Mouse (Mus musculus) ovary, postnatal 10 days (tissue): ENCODE results near the gene Sept1.
"Not testable (repeated sequence)": the region's sequence is repeated elsewhere in the genome, so short reads cannot be mapped to it uniquely, and the experiment has no call there.

ENCODE experiments used
- DNase-seq: peaks from one replicate; pipeline ENCODE4 v3.0.0; 2022; ENCODE audit warnings: low spot score

Gene Sept1

DNA sequence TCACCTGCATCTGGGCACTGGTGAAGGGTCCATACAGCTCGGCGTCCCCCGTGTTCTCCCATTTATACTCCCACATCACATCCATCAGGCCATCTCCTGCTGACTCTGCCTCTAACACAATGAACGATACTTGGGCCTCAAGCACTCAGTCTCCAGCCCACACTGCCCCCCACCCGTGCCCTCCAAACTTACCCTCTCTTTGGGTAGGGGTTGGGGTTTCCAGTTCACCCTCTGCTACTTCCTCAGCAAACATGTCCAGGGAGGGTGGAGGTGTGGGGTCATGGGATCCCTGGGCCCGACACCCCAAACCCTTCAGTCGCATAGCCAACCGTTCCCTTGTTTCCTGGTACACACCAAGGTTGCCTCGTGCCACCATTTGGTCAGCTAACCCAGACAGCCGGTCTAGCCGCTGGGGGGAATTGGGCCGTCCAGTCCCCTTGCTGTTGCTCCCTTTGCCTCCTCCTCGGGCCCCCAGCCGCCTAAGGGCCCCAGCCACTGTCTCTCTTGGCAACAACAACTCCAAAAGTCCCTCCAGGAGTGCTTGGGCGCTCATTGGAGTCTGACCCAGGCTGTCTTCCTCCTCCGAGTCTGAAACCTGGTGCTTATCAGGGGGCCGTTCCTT lies 38.8 kb downstream of the Sept1 start:
- DNase-seq: no peak

DNA sequence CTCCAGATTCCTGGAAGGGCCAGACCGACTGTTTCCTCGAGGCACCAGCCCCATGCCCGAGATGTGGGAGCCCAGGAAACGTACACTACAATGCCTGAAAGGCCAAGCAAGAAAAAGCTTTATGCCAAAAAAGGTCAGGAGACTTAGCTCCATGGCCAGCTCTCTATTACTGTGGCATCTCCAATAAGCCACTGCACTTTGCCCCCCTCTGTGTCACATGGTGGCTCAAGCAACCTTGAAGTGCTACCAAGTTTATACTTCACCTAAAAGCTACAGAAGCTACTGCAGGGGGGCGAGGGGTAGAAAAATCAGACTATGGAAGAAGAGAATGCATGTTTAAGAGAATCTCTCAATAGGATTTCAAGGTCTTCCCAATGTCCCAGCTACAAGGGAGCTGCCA lies 39.9 kb downstream of the Sept1 start:
- no peak for DNase-seq

DNA sequence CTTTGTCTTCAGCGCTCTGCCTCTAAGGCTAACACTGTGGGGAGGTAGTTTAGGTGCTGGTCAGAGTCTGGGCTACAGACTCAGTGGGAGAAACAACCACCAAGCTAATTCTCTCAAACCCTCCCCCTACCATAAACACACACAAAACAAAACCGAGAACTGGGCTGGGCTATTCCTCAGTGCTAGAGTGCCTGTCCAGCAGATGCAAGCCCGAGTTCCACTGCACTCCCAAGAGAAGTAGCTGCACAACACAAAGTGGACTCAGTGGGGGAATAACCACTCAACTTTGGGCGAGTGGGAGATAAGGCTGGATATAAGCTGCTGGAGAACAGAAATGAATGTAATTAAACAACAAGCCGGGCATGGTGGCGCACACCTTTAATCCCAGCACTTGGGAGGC lies 42.3 kb downstream of the Sept1 start:
- DNase-seq: no peak

DNA sequence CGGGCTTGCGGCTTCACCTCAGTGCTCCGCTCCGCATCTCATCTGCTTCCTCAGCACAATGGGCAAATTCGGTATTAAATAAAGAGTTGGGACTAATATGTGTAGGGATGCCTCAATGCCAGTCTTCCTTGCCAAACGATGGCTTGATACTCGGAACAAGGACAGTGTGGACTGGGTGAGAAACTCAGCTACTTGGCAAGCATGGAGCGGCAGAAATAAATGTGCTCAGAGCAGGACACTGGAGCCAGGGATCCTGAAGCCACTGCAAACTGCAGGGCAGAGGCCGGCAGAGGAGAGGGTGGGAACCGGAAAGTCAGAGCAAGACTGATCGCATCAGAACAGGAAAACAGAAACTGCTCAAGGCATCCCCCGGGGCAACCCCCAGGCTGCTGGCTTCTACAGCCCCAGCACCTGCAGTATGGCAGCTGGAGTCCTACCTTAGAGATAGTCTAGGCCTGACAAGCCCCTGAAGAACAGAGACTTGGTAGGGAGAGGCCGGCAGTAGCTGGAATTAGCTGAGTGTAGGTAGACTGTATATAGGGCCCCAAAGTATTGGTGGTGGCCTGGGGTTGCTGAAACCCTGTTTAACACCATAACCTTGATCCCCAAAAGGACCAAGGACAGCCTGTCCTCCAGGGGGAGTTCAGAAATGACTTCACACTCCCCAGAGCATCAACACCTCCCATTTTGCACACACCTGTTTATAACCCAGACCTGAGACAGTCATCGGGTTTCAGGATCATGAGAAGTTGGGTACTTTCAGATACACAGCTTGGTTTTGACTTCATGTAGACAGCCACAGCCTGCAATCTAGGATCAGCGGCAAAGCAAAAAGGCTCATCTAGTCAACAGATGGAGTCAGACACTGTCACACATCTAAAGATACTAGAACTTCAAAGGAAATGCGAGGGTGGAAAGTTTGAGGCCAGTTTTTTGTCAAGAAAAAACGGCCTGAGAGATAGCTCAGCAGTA lies 44.3 kb downstream of the Sept1 start:
- DNase-seq: no peak

DNA sequence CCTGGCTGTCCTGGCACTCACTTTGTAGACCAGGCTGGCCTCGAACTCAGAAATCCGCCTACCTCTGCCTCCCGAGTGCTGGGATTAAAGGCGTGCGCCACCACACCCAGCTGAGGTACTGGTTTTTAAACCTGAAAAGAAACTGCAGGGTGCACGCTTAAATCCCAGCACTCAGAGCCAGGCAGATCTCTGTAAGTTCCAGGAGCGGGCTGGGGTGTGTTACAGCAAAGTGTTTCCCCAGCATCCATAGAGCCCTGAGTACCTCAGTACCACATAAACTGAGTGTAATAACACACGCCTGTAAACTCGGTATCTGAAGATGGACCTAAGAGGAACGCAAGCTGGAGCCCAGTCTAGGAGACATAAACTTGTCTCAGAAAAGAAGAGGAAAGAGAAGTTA lies 45.6 kb downstream of the Sept1 start:
- DNase-seq: no peak

DNA sequence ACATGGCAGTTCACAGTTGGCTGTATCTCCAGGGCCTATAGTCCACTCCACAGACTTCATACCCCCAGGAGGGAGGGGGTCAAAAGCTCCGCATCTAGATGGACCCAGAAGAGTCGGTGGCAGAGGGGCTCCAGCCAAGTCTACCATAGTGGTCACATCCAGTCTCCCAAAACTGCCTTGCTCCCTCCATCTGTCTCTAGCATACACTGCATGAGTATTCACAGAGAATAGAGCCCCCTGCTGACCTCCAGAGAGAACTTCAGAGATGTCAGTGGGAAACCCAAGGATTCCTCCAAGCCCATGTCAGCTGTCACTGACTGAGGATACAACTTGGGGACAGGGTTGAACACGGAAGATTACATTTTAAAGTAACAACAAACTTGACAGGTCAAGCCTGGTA lies 47.3 kb downstream of the Sept1 start:
- DNase-seq: no peak

DNA sequence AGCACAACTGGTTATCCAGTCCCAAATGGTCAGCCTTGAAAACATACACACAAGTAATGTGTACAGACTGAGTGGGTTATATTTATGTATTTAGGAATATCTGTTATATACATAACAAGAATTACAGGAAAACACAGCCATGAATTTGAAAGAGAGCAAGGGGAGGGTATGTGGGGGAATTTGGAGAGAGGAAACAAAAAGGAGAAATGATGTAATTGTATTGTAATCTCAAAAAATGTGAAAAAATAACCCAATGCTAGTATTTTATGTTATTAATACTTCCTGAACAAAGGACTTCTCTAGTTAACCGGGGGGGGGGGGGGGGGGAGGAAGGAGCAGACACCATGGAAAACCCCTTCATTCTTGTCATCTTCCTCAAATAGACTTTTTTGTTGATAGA lies 48.2 kb downstream of the Sept1 start:
- no peak for DNase-seq

DNA sequence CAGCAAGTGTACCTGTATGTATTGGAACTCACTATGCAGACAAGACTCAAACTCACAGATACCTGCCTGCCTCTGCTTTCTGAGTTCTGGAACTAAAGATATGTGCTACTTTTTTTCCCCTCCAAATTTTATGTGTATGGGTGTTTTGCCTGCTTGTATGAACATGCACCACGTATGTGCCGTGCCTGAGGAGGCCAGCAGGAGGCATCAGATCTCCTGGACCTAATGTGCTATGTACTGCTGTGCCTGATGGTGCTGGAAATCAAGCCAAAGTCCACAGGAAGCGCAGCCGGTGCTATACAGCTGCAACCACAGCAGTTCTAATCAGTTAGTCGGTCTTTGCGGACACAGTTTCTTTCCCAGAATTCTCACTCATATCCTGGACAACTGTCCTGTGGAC lies 49.1 kb downstream of the Sept1 start:
- no peak for DNase-seq

DNA sequence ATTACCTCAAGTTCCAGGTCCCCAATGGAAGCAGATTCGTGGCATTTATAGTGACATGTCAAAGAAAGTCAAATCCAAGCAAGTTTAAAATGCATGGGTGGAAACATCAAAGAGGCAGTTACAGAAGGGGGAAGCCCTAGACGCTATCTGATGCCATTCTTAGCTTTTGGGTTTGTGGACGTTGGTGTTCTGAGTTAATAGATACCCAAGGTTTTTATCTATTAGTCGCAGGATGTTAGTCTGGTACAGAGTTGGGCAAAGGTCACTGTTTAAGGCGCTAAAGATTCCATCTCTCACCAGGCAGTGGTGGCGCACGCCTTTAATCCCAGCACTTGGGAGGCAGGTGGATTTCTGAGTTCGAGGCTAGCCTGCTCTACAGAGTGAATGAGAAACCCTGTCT lies 49.6 kb downstream of the Sept1 start:
- DNase-seq: no peak

DNA sequence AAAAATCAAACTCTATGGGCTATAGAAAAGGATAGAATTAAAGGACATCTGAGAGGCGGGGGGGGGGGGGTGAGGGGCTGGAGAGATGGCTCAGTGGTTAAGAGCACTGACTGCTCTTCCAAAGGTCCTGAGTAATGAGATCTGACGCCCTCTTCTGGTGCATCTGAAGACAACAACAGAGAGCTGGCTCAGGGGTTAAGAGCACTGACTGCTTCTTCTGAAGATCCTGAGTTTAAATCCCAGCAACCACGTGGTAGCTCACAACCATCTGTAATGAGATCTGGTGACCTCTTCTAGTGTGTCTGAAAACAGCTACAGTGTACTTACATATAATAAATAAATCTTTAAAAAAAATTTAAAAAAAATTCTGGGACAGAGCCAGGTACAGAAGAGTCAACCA lies 51.2 kb downstream of the Sept1 start:
- DNase-seq: not testable (repeated sequence)

DNA sequence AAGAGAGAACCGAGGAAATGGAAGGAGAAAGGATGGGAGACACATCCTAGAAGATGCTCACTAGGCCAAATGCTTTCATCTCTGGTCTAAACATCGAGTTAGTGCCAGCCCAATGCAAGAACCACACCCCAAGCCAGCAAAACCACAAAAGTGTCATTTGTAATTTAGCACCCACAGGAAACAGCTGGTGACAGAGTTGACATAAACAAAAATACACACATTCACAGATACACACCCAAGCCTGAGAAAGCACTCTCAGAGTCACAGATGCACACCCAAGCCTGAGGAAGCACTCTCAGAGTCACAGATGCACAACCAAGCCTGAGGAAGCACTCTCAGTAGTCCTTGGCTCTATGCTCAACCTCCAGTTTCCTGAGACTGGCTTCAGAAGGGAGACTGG lies 52.1 kb downstream of the Sept1 start:
- no peak for DNase-seq

DNA sequence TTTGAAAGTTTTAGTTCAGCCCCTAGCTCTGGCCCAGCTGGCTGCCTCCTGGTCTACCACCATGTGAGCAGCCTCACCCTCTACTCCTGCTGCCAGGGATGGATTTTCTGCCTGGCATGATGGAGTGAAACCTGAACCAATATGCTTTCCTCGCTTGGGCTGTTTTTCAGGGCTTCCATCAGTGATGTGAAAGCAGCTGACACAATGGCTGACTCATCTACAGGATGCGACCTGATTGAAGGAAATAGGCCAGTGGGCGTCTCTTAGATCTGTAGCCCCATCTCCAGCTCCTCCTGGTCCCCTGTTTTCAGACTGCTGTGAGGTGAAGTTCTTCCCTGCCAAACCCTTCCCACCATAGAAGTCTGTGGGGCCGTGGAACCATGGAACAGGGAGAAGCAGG lies 56.0 kb downstream of the Sept1 start:
- DNase-seq: no peak

DNA sequence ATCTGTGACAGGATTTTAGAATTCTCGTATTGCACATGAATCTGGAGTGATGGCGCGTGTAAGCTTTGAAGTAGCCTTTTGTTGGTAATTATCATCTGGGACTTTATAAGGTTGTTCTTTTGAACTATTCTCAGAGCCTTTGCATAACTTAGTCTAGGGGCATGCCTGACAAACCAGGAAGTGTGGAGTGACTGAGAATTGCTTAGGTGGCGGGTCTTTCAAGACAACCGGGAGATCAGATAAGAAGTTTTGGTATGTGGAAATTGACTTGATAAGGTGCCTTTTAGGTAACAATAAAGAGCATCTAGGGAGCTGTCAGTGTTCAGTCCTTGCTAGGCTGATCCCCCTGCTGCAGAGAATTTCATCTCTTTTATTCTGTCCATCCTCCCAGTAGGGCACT lies 66.4 kb downstream of the Sept1 start:
- DNase-seq: no peak

DNA sequence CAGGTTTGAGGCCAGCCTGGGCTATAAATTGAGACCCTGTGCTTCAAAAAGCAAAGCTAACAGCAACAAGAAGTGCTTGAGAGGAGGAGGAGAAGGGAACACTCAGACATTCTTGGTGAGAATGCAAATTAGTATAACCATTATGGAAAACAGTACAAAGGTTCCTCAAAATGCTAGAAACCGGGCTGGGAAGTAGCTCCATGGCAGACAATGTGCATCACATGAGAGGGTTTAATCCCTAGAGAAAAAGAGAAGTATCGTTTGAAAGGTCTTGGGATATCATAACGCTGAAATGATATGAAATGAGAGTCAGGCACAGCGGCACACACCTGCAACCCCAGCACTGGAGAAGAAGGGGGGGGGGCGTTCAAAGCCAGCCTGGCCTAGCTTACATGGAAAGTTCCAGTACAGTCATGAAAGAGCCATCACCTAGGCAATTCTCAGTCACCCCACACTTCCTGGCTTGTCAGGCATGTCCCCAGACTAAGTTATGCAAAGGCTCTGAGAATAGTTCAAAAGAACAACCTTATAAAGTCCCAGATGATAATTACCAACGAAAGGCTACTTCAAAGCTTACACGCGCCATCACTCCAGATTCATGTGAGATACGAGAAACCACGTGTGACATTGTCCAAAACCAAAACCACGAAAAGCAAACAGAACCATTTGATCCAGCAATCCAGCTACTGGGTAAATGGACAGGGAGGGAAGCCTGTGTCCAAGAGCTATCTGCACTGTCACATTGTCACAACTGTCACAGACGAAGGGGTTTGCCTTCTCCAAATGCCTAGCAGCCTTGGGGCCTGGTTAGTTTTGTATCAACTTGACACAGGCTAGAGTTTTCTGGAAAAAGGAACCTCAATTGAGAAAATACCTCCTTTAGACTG lies 67.1 kb downstream of the Sept1 start:
- DNase-seq: no peak
